Comparison of ENCODE assay signal across 27 mouse cellular contexts in the genomic region with DNA sequence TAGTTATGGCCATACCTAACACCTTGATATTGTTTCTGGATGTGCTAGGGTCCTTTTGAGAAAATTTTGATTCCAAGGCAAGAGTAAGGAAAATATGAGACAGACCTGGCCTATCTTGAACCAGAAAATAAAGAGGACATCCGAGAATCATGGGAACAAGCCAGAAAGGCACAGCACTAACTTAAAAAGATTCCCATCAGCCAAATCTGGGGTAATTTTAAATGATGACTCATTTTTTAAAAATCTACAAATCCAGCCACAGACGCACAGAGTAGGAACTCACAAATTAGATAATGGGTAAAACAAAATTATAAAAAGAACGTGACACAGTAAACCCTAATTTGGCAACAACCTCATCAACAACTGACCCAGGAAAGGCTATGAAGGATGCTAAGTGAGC.
"Had no signal": no experiment of that assay in that cellular context is flagged by ENCODE, and none has a peak within 500 bp of the region (broad histone marks: within the 10 kb centered on the region; RNA-seq: fewer than 3 reads in every experiment).

No protein-coding gene starts in this region.

- H3K36me3 ChIP-seq: heart, embryonic 12.5 days; heart, embryonic 13.5 days; heart, embryonic 15.5 days; hindbrain, embryonic 10.5 days; hindbrain, embryonic 12.5 days; hindbrain, embryonic 13.5 days; hindbrain, embryonic 15.5 days; intestine, embryonic 15.5 days; kidney, embryonic 15.5 days had no signal

- H3K9ac ChIP-seq: heart, embryonic 12.5 days; heart, embryonic 13.5 days; heart, embryonic 15.5 days; hindbrain, embryonic 12.5 days; hindbrain, embryonic 13.5 days; hindbrain, embryonic 14.5 days; hindbrain, embryonic 15.5 days; intestine, embryonic 15.5 days; kidney, embryonic 15.5 days had no signal

- ATAC-seq: hindbrain, embryonic 16.5 days; hindbrain, postnatal 0 days; inflammation-experienced regulatory T-cells, adult 6 months had no signal

- H3K4me3 ChIP-seq: heart, embryonic 12.5 days; heart, embryonic 13.5 days; heart, embryonic 15.5 days; hindbrain, embryonic 10.5 days; hindbrain, embryonic 12.5 days; hindbrain, embryonic 13.5 days; hindbrain, embryonic 15.5 days; intestine, embryonic 15.5 days; kidney, embryonic 15.5 days; layer of hippocampus, adult 2 months; left cerebral cortex, adult 2 months had no signal

- H3K4me1 ChIP-seq: hindbrain, embryonic 10.5 days; hindbrain, embryonic 12.5 days; hindbrain, embryonic 15.5 days; intestine, embryonic 15.5 days; kidney, embryonic 15.5 days had no signal

- H3K27ac ChIP-seq: heart, embryonic 13.5 days; heart, embryonic 15.5 days; hindbrain, embryonic 10.5 days; hindbrain, embryonic 12.5 days; hindbrain, embryonic 13.5 days; hindbrain, embryonic 14.5 days; hindbrain, embryonic 15.5 days; hindbrain, postnatal 0 days; intestine, embryonic 15.5 days; kidney, embryonic 15.5 days; kidney, postnatal 0 days; layer of hippocampus, adult 2 months; left cerebral cortex, adult 2 months had no signal

- DNase-seq: heart, postnatal 14 days; heart, postnatal 36 days; heart, postnatal 4 days; kidney, adult 11 months; kidney, adult 18-20 months; kidney, postnatal 10 days; kidney, postnatal 14 days; kidney, postnatal 4 days; layer of hippocampus, adult 9-11 months; layer of hippocampus, postnatal 36 days had no signal

- H3K4me2 ChIP-seq: heart, embryonic 11.5 days; heart, embryonic 12.5 days; heart, embryonic 13.5 days; heart, embryonic 15.5 days; hindbrain, embryonic 12.5 days; hindbrain, embryonic 13.5 days; hindbrain, embryonic 14.5 days; hindbrain, embryonic 15.5 days; intestine, embryonic 15.5 days; kidney, embryonic 15.5 days had no signal

- H3K9me3 ChIP-seq: heart, embryonic 12.5 days; heart, embryonic 13.5 days; heart, embryonic 15.5 days; hindbrain, embryonic 10.5 days; hindbrain, embryonic 12.5 days; hindbrain, embryonic 13.5 days; hindbrain, embryonic 15.5 days; intestine, embryonic 15.5 days; kidney, embryonic 15.5 days had no signal

- H3K27me3 ChIP-seq: heart, embryonic 12.5 days; heart, embryonic 13.5 days; heart, embryonic 15.5 days; hindbrain, embryonic 12.5 days; hindbrain, embryonic 13.5 days; hindbrain, embryonic 15.5 days; intestine, embryonic 15.5 days; kidney, embryonic 15.5 days had no signal
